Mouse (Mus musculus): ENCODE results near the gene Glud1. TPM values are rescaled to one million over a fixed set of nuclear protein-coding genes. Genes with fewer than 3 reads are reported as not detected.
"Not testable (repeated sequence)": the region's sequence is repeated elsewhere in the genome, so short reads cannot be mapped to it uniquely, and the experiment has no call there.

Glud1 gene
- total RNA-seq, 2 experiments from 2014 or later = 186 to 200 TPM

DNA sequence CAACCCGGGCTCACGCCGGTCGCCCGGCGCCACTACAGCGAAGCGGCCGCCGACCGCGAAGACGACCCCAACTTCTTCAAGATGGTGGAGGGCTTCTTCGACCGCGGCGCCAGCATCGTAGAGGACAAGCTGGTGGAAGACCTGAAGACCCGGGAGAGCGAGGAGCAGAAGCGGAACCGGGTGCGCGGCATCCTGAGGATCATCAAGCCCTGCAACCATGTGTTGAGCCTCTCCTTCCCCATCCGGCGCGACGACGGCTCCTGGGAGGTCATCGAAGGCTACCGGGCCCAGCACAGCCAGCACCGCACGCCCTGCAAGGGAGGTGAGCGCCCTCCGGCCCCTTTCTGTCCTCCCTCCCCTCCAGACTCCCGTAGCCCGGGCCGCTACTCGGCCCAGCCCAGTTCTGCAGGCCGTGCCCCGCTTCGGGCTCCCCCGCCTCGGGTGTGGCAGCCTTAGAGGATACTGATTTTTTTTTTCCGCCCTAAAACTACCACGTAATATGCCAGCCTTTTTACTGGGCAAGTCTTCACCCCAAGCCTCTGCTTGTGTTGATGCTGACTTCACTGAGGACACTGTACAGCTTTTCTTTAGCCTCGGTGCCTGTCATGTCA lies 599 bp downstream of the Glud1 start:
- peak in 1 of 2 experiments; percentile 62 for DNase-seq (ENCODE audit: low spot score in 2 of 2)

DNA sequence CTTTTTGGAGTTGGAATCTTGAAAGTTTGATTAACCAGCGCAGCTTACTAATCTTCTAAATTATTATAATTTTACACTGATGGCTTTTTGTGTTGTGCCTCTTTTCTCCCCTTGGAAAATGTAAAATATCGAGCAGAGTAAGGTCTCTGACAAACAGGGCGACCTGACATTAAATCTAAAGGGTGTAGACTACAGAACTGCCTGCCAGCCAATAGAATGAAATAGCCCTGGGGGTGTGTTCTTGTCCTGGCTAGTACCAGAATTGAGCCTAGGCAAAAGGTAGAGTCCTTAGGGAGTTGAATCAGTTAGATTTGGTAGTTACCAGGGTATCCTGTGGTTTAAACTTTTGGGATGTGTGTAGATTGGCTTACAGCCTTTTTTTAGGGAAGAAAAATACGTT lies 1.2 kb downstream of the Glud1 start:
- no peak for DNase-seq (ENCODE audit: low spot score in 2 of 2)

DNA sequence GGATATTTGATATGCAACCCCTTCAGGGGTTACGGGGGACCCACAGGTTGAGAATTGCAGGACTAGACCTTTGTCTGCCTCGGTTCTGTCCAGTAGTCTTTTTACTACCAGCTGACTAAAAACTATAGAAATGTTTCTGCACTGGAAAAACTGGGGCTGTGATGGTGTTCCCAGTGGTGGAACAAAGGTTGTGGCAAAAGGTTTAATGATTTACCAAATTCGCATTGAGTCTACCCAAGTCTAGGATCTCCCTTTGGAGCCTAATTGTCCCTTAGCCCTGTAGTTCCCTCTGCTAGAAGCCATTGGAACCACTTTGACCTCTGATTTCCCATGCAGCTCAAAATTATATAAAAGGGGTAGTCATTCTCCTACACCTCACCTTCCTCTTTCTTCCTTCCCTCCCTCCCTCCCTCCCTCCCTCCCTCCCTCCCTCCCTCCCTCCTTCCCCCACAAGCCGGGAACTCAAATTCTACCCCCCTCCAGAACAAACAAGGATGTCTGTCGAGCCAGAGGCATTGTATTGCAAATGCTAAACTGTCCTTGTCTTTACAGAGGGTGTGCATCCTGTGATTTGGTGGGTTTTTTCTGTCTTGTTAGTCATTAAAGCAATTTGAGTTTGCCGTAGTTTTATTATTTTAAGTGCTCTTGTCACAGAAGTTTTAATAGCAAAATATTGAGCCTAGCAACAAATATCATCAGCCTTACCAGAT lies 2.0 kb downstream of the Glud1 start:
- DNase-seq (ENCODE audit: low spot score in 2 of 2) = no peak

DNA sequence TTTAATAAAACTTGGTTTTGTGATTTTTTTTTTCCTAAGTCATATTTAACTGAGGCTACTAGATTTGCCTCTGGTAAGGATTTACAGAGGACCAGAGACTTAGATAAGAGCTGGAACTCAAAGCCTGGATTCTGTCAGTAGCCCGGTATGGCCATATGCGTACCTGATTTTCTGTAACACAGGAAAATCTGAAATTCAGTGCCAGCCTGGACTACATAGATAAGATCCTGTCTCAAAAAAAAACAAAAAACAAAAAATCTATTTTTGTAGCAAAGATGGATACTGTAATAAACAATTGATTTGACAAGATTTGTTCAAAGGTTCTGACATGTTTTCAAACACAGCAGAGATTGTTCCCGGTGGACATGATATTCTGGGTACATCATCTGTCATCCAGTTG lies 3.1 kb downstream of the Glud1 start:
- DNase-seq (ENCODE audit: low spot score in 2 of 2) = no peak

DNA sequence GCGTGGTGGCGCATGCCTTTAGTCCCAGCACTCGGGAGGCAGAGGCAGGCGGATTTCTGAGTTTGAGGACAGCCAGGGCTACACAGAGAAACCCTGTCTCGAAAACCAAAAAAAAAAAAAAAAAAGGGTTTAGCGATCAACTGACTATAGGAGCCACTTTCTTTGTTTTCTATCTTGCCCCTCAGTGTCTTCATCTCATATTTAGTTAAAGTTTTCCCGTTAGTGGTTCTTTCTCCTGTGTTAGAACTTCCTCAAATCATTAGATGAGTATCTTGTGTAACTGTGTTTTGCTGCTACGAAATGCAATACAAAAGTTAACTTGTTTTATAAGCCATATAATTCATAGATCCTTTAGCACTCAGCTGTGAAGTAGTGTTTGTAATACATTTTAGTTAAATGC lies 3.9 kb downstream of the Glud1 start:
- not testable (repeated sequence) for DNase-seq (ENCODE audit: low spot score in 2 of 2)

DNA sequence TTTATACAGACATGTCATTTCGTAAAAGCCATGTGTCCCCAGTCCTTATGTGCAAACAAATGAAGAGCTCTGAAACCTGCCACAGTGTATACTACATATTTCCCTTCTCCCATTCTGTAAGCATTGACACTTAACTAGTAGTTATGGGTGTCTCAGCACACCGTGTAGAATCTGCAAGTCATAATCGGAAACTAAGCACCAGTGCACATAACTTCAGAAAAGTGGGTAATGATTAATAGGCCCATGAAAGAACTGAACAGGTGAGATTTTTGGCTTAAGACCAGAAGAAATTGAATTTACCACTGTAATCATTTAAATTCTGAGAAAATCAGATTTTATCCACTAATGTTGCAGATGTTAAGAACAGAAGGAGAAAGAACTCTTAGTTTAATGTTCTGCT lies 4.3 kb downstream of the Glud1 start:
- no peak for DNase-seq (ENCODE audit: low spot score in 2 of 2)

DNA sequence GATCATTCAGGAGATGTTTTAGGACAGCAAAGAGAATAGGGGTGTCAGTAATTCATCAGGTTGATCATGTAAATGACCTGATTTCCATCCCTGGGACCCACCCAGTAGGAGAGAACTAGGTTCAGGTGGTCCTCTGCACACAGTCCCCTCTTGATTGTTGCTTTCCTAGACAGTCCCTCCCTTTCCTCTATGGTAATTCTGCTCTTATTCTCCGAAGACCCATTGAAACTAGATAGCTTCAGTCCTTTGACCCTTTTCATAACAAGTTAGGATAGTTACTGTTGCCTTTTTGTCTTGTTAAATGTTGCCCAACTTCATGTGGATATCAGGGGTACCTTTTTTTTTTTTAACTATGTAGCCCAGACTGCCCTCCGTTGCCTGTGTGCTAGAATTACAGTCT lies 5.8 kb downstream of the Glud1 start:
- no peak for DNase-seq (ENCODE audit: low spot score in 2 of 2)

GRCm38 (mm10) chr14:34317431-34317830 lies 6.9 kb downstream of the Glud1 start:
- DNase-seq (ENCODE audit: low spot score in 2 of 2) = no peak

- DNase-seq (ENCODE audit: low spot score in 2 of 2) = no peak
These were observed 7.6 kb downstream of the Glud1 start for GRCm38 (mm10) chr14:34318113-34318512.

DNA sequence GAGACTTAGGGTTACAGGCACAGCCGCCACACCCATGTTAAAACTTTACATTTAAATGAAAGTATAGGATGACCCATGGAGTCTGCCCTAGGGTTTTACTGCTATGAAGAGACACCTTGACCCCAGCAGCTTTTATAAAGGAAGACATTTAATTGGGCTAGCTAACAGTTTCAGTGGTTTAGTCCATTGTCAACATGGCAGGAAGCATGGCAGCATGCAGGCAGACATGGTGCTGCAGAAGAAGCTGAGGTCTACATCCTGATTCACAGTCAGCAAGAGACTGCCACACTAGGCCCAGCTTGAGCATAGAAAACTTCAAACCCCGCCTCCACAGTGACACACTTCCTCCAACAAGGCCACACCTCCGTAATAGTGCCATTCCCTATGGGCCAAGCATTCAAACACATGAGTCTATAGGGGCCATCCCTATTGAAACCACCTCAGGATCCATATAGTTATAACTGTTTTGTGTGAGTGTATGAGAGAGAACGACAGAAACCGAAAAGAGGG lies 13.1 kb downstream of the Glud1 start:
- DNase-seq (ENCODE audit: low spot score in 2 of 2) = no peak

DNA sequence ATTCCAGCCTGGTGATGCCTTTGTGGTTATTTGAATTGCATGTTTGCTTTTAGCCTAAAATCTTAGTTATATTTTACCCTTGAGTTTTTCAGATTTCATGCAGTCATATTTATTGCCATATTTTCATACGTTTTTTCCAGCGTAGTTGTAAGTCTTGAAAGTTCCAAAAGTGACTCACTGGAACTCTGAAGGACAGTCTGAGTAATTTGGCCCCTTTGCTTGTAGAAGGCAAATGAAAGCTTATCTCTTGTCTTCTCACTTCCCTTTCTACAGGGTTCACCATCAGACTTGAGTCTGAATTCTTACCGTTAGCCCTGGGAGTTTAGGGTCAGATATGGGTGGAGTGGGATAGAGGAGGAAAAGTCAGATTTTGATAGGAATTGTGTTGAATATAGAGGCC lies 16.1 kb downstream of the Glud1 start:
- no peak for DNase-seq (ENCODE audit: low spot score in 2 of 2)

GRCm38 (mm10) chr14:34327618-34328017 lies 17.1 kb downstream of the Glud1 start:
- DNase-seq (ENCODE audit: low spot score in 2 of 2) = no peak

- no peak for DNase-seq (ENCODE audit: low spot score in 2 of 2)
These were observed 20.2 kb downstream of the Glud1 start for GRCm38 (mm10) chr14:34330657-34331158.

DNA sequence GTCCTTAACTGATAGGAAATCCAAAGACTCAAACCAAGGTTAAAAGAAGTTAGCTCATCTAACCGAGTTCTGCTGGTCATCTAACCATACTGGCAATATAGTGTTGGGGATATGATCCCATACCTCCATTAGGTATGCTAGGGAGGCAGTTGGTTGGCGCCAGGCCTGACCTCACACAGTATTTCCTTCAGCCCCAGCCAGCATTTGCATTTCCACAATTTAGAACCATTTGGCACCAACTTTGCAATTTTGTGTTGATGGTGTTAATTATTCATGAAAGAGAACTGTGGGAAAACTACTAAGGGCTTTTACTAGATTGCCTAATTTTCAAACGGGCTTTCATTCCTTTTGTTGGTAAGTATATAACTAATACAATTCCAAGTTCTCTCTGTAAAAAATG lies 21.4 kb downstream of the Glud1 start:
- DNase-seq (ENCODE audit: low spot score in 2 of 2) = no peak

DNA sequence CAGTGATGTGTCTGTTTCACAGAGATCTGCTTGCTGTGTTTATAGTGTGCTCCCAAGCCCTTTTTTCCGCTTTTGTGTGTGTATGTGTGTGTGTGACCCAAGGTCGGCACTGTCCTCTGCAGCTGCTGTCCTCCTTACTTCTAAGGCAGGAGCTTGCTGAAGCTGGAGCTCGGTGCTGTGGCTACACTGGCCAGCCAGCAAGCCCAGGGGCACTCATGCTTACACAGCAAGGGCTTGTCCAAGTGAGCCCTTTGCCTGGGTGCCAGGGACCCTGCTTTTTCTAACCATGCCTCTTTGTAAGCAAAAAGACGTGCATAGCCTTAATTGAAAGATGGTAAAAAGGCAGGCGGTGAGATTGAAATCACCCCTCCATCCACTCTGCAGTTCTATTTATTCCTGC lies 21.9 kb downstream of the Glud1 start:
- DNase-seq (ENCODE audit: low spot score in 2 of 2) = no peak

DNA sequence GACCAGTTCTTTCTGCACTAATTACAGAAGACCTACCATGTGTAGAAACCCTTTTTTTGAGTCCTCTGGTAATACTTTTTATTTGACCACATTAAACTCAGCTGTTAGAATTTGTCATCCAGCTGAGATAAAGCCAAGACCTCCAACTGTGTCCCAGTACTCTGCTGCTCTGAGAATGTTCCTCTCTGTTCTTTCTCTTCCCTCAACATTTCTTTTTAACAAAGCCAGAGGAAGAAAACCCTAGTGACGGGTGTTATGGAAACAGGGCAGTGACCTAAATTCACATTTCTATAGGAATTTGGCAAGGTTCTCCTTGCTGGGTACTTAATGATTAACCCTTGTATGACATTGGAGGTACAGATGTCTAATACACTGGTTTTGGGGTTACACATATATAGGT lies 28.9 kb downstream of the Glud1 start:
- no peak for DNase-seq (ENCODE audit: low spot score in 2 of 2)

GRCm38 (mm10) chr14:34341993-34342392 lies 31.5 kb downstream of the Glud1 start:
- DNase-seq (ENCODE audit: low spot score in 2 of 2) = no peak

DNA sequence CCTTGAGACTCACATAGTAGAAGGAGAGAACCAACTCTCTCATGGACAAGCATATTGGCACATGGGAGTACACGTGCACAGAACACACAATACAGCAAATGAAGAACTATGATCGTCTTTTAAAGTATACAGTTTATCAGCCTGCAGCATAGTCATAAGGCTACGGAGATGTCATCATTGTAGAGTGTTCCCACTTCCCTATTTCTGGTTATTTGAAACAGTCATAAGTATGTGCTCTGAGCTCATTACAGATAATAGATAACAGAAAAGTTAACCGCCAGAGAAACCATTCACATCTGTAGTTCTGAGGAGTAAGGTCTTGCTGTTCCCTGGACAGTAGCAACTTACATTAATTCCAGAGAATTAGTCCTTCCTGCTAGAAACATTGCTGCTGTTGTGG lies 32.6 kb downstream of the Glud1 start:
- DNase-seq (ENCODE audit: low spot score in 2 of 2) = no peak

DNA sequence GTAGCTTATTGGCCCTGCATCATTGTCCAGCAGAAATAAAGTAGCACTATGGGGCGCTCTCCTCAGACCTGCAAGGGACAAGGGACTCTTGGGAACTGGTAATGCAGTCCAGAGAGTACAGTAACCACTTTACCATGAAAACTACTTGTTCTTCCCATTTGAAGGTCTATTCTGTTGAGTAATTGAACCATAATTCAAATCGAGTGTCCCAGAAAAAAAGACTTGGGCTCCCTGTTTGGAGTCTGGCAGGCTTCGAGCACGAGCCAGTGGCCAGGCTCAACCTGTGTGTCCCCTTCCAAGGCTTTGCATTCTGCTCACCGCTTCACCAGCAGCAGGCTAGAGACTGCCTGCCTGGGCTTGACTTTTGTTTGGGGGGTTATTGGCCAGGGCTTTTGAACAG lies 33.8 kb downstream of the Glud1 start:
- no peak for DNase-seq (ENCODE audit: low spot score in 2 of 2)

DNA sequence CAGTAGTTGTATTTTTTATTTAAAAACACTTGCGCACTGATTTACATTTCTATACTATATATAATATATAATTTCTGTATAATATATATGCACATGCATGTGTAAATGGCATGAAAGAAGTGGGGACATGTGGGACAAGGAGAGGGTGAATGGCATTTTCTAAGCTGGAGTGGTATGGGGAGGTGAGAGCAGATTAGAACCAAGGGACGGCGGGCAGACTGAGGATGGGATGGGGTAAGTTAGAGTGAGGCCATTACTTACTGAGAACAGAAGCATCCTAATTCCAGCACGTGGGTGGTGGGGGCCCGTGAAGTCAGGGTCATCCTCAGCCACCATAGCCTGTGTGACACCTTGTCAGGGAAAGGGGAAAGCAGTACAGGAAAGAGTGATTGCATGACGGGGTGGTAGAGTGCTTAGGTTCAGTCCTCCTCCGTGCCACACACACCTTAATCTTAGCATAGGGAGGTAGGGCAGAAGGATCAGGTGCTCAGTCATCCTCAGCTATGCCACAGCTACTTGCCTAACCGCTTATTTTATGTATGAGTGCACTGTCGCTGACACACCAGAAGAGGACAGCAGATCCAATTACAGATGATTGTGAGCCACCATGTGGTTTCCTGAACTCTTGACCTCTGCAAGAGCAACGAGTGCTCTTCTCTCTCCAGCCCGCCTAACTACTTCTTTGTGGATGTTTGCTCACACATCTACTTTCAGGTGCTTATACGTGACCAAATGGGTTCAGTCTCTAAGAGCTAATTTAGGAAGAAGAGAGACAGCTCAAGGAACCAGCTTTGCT lies 35.4 kb downstream of the Glud1 start:
- DNase-seq (ENCODE audit: low spot score in 2 of 2) = no peak

- no peak for DNase-seq (ENCODE audit: low spot score in 2 of 2)
These were observed 36.6 kb downstream of the Glud1 start for GRCm38 (mm10) chr14:34347084-34347483.

DNA sequence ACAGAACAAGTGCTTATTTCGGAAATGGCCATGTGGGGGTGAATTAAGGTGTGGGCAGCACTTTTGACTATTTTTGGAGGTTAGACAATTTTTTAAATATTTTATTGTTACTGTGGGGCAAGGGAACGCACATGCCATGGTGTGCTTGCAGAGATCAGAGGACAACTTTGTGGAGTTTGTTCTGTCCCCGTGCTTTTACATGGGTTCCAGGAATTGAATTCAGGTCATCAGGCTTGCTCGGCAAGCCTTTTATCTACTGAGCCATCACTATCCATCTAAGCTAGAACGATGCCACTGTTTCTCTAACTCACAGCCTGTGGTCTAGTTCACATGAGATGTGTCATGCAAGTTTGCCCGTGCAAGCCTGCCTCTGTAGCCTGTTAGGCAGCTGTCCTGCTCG lies 37.8 kb downstream of the Glud1 start:
- DNase-seq (ENCODE audit: low spot score in 2 of 2) = no peak

Data from adrenal gland, adult 18-20 months (tissue).